Mouse (Mus musculus) hindbrain, embryonic 15.5 days (tissue): ENCODE measurements around the gene Hipk1. TPM values are rescaled to one million over a fixed set of nuclear protein-coding genes. Genes with fewer than 3 reads are reported as not detected.
A peak's percentile ranks its signal among the peaks of the same experiment; 100 is the strongest.

Experiments
- ATAC-seq: fragments of 200-750 bp; cut with Nextera tagmentation; 2 replicates; pipeline ENCODE4 v1.8.0; 2017; ENCODE audit warnings: low read depth, moderate number of reproducible peaks, moderate TSS enrichment; ENCODE audit not compliant: low FRiP score
- H3K27ac ChIP-seq: fragments of 300-500 bp; sonication (generic); replicated peaks from 2 replicates; pipeline ENCODE4 v1.5.1; 2015; ENCODE audit warnings: mild to moderate bottlenecking, inconsistent platforms
- H3K27me3 ChIP-seq: fragments of 300-500 bp; sonication (generic); 2 replicates; pipeline ENCODE4 v1.6.1; 2015; ENCODE audit warnings: control low read depth, inconsistent platforms
- H3K36me3 ChIP-seq: fragments of 300-500 bp; sonication (generic); 2 replicates; pipeline ENCODE4 v1.6.1; 2015; ENCODE audit warnings: control low read depth, inconsistent platforms
- H3K4me1 ChIP-seq: fragments of 300-500 bp; sonication (generic); replicated peaks from 2 replicates; pipeline ENCODE4 v1.6.1; 2015; ENCODE audit warnings: control low read depth, inconsistent platforms
- H3K4me2 ChIP-seq: fragments of 300-500 bp; sonication (generic); 2 replicates; pipeline ENCODE4 v1.6.1; 2015; ENCODE audit warnings: moderate library complexity, mild to moderate bottlenecking, inconsistent platforms
- H3K4me3 ChIP-seq: fragments of 300-500 bp; sonication (generic); 2 replicates; pipeline ENCODE4 v1.5.1; 2015; ENCODE audit warnings: mild to moderate bottlenecking, inconsistent platforms
- H3K9ac ChIP-seq: fragments of 300-500 bp; sonication (generic); 2 replicates; pipeline ENCODE4 v1.6.1; 2015; ENCODE audit warnings: inconsistent platforms
- H3K9me3 ChIP-seq: fragments of 300-500 bp; sonication (generic); 2 replicates; pipeline ENCODE4 v1.6.1; 2016; ENCODE audit warnings: control low read depth, inconsistent platforms
- WGBS: fragments of 180-500 bp; shearing (Covaris S2); methylation state at CpG from one replicate; pipeline ENCODE4 v1.1.7; 2015; 5-methylcytosine and 5-hydroxymethylcytosine counted together
- polyA plus RNA-seq: library from polyadenylated mRNA; unstranded; fragments of >200 nt; fragmentation: Nextera tagmentation; extraction: Ambion mirVana; gene quantifications from 2 replicates; pipeline ENCODE4 v1.2.1, GENCODE M21; 2015

The Hipk1 gene
- polyA plus RNA-seq, 1 experiment from 2014 or later = 11.5 TPM

DNA sequence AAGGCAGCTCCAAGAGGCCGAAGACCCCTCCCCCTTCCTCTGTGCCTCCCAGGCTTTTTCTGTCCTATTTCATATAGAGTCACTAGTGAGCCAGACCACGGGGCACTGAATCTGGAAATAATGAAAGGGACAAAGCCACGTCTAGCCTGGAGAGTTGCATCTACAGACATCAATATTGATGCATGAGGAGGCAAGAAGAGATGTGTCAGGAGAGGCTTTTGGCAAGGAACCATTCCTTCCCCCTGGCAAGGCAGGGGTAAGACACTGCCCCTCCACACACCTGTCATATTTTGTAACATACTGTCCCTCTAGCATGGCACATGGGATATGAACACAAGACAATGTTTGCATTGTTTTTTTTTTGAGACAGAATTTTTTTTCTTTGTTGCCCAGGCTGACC, 64.7 kb downstream of the Hipk1 start:
- Histone ChIP-seq H3K9ac (no peak overlapping the region), H3K27ac (no peak overlapping the region), H3K9me3 (no peaks in the 10 kb centered on the region), H3K36me3 (no peaks in the 10 kb centered on the region), H3K4me2 (no peak overlapping the region), H3K4me1 (peaks cover 3% of the 10 kb centered on the region), H3K4me3 (no peak overlapping the region), H3K27me3 (no peaks in the 10 kb centered on the region)
- ATAC-seq = no peak
- 39% methylated on average over 3 of the region's 3 CpGs for WGBS

DNA sequence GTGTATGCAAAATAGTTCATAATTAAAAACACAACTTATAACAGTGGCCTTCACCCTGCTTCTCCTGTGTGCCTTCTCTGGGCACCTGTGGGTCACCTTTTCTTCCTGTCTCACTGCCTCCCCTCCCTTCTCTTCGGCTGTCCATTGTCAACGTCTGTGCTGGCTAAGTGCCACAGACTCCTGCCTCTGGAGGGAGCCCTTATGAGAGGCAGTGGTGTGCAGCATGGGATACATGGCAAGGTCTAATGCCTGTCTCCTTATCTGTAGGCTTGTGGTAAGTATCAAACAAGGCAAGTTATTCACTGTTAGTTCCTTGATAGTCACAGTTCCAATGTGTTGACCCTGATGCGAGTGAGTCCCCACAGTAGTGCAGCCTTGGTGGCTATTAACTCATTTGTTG, 67.2 kb downstream of the Hipk1 start:
- WGBS = 62% methylated on average over 3 of the region's 3 CpGs
- Histone ChIP-seq H3K36me3 (no peaks in the 10 kb centered on the region), H3K27me3 (no peaks in the 10 kb centered on the region), H3K4me2 (no peak overlapping the region), H3K9ac (no peak overlapping the region), H3K9me3 (no peaks in the 10 kb centered on the region), H3K27ac (no peak overlapping the region), H3K4me1 (peaks cover 3% of the 10 kb centered on the region), H3K4me3 (no peak overlapping the region)
- no peak for ATAC-seq

DNA sequence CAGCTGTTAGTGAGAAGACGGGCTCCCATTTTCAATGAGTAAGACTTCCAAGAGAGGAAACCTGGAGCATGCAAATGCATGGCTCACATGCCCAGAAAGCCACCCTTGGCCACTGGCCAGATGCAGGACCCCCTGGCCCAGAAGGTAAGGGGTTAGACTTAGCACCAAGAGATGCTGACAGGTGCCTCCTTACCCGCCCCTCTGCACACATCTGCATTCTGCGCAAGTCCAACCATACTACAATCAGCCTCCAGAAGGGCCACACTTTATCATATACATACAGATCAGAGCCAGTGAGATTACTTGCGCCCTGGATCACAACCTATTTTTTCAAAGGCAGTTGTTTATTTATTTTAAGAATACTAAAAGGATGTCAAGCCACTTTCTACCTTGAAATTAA, 72.6 kb downstream of the Hipk1 start:
- peaks cover 18% of the 10 kb centered on the region for H3K4me1 ChIP-seq
- WGBS = 81% methylated on average over 4 of the region's 4 CpGs
- no peak overlapping the region for H3K4me2 ChIP-seq
- H3K9me3 ChIP-seq = no peaks in the 10 kb centered on the region
- no peak overlapping the region for H3K9ac ChIP-seq
- no peaks in the 10 kb centered on the region for H3K27me3 ChIP-seq
- no peak overlapping the region for H3K27ac ChIP-seq
- H3K36me3 ChIP-seq = no peaks in the 10 kb centered on the region
- no peak; the same call in 1 of the 2 replicates for ATAC-seq
- no peak overlapping the region for H3K4me3 ChIP-seq

DNA sequence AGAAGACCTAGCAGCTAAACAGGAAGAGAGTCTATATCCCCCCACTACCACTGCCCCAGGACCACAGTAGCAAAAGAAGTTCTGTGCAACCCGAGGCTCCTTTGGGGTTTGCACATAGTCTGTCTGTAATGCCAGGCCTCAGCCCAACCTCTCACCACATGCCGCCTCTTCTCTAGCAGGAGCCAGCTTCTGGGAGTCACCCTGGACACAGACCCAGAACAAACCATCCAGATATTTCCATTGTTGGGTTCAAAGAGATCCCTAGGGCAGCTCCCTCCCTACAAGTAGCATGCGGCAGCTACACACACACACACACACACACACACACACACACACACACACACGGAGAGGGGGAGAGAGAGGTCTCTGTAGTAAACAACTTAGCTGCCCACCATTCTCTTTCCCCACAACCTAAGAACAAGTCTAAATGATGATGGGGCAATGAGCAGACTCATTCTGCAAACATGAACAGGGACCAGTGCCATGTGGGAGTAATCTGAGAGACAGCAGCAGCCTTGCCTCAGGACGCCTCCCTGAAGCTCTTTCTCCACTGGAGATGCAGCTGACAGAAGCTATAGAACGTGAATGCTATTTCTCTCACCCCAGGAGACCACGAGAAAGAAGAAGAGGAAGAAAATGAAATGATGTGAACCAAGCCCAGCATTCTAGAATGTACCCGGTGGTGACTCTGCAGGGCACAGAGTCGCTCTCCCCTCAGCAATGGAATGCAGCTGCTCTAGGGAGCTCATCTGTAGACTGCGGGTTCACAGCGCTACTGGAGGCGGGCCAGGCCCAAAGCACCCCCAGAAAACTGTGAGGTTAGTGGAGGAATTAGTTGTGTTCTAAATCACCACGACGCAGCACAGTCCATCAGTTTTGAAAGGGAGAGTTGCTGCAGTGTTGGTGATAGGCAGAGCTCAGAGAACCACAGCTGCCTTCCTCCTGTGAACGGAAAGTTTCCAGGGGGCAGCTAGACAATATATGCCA, 74.3 kb downstream of the Hipk1 start:
- Histone ChIP-seq H3K9me3 (no peaks in the 10 kb centered on the region), H3K36me3 (no peaks in the 10 kb centered on the region), H3K4me1 (peaks cover 18% of the 10 kb centered on the region), H3K27me3 (no peaks in the 10 kb centered on the region), H3K27ac (0 out of 2 replicates have a peak overlapping the region, but pooled peaks have one; percentile 34), H3K4me3 (no peak overlapping the region), H3K9ac (no peak overlapping the region), H3K4me2 (no peak overlapping the region)
- no peak for ATAC-seq
- 26% methylated on average over 15 of the region's 15 CpGs for WGBS

DNA sequence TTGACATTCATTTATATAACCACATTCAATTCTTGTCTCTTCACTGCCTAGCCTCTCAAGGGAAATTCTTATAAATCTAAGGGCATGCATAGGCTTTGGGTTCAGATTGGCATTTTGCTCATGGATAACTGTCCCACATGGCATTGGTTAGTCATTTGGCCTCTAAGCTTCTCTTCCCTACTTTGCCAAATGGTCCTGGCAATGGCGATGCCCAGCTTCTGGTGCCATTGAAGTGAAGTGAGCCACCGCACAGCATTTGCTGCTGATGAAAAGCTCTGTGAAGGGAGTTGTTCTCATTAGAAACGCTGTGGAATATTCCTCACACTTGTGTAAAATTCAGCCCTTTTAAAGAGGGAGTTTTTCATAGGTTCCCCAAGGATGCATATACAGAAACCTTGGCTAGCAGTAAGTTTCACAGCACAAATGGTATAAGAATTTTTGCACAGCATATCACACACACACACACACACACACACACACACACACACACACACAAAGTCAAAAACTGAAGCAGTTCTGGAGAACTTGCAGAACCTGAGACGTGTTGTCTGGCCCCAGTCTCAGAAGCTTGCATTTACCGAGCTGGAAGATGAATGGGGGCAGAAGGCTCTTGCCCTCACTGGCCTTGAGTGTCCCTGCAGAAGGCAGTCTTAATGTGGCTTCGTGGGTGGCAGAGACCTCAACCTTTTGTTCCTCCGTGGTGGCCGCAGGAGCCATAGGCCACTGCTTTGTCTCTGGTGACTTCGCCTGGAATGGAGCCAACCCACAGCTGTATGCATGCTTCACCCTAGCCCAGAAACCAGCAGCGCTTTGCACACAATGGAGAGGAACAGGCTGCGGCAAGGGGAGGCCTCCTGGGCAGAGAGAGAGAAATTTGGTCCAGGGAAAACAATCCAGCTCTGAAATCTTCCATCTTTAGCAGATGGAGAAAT, 75.3 kb downstream of the Hipk1 start:
- H3K36me3 ChIP-seq = no peaks in the 10 kb centered on the region
- H3K27me3 ChIP-seq = no peaks in the 10 kb centered on the region
- H3K4me3 ChIP-seq = no peak overlapping the region
- H3K4me2 ChIP-seq = no peak overlapping the region
- ATAC-seq = no peak
- peak overlapping the region; percentile 30; the same call in 1 of the 2 replicates for H3K27ac ChIP-seq
- peaks cover 18% of the 10 kb centered on the region for H3K4me1 ChIP-seq
- H3K9me3 ChIP-seq = no peaks in the 10 kb centered on the region
- WGBS = 26% methylated on average over 11 of the region's 11 CpGs
- no peak overlapping the region for H3K9ac ChIP-seq

DNA sequence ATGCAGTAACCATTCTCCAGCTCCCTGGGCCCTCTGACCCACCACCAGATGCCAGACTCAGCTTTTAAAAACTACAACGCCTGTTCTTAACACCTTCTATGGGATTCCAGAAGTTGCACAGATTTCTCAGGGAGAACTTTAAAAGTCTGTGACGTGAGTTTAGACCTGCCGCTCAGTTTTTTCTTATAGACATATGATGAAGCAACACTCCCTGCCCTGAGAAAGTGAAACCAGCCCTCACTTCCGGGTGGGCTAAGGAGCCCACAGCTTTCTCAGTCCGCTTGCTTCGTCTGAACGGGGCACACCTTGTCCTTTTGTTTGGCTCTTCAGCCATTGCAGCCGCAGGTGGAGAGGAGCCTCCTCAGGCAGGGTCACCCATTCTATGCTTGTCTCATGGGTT, 76.4 kb downstream of the Hipk1 start:
- Histone ChIP-seq H3K27me3 (no peaks in the 10 kb centered on the region), H3K4me3 (no peak overlapping the region), H3K9ac (no peak overlapping the region), H3K9me3 (no peaks in the 10 kb centered on the region), H3K27ac (no peak overlapping the region), H3K4me1 (peaks cover 18% of the 10 kb centered on the region), H3K4me2 (no peak overlapping the region), H3K36me3 (no peaks in the 10 kb centered on the region)
- 89% methylated on average over 8 of the region's 8 CpGs for WGBS
- no peak for ATAC-seq

DNA sequence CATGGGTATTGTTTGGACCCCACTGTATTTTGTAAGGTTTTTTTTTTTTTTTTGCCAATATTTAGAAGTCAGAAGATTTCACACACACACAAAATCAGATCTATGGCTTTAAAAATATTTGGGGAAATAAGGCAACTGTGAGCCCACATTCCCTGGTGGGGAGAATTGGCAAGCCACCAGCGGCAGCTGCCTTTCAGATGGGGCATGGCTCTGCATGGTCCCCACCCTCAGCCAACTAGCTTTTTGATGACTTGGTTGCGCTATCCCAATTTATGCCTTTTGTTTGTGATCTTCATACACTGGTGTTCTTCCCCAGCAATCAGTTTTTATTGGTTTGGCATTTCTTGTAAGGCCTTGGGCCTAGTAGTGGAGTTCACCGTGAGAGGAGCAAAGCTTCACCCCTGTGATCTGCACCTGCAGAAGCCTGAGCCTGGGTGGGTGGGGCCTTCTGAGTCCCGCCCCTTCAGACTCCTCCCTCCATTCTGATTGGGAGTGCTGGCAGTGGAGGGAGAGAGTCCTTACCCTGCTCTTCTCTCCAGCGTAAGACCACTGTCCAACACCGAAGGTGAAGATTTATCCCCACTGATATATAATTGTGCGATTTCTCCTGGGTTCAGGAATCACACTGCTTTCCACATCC, 77.0 kb downstream of the Hipk1 start:
- Histone ChIP-seq H3K27me3 (no peaks in the 10 kb centered on the region), H3K9ac (no peak overlapping the region), H3K9me3 (no peaks in the 10 kb centered on the region), H3K27ac (no peak overlapping the region), H3K4me3 (no peak overlapping the region), H3K4me1 (peaks cover 18% of the 10 kb centered on the region), H3K4me2 (no peak overlapping the region), H3K36me3 (no peaks in the 10 kb centered on the region)
- no peak for ATAC-seq
- 67% methylated on average over 7 of the region's 7 CpGs for WGBS

DNA sequence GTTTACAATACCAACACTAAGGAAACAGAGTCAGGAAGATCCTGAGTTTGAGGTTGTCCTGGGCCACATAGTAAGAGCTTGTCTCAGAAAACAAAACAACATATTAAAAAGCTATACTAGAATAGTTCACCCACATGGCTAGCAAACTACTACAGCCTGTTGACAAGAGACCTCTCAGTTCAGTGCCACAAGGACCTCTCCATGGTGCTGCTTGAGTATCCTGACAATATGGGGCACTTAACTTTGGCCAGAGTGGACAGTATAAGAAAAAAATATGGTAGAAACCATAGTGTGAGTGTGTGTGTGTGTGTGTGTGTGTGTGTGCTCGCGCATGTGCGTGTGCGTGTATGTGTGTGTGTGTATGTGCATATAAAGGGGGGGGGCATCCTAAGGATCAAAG, 79.2 kb downstream of the Hipk1 start:
- Histone ChIP-seq H3K27ac (no peak overlapping the region), H3K9ac (no peak overlapping the region), H3K4me1 (peaks cover 11% of the 10 kb centered on the region), H3K4me2 (no peak overlapping the region), H3K9me3 (no peaks in the 10 kb centered on the region), H3K27me3 (no peaks in the 10 kb centered on the region), H3K4me3 (no peak overlapping the region), H3K36me3 (no peaks in the 10 kb centered on the region)
- 96% methylated on average over 4 of the region's 4 CpGs for WGBS
- ATAC-seq = no peak

DNA sequence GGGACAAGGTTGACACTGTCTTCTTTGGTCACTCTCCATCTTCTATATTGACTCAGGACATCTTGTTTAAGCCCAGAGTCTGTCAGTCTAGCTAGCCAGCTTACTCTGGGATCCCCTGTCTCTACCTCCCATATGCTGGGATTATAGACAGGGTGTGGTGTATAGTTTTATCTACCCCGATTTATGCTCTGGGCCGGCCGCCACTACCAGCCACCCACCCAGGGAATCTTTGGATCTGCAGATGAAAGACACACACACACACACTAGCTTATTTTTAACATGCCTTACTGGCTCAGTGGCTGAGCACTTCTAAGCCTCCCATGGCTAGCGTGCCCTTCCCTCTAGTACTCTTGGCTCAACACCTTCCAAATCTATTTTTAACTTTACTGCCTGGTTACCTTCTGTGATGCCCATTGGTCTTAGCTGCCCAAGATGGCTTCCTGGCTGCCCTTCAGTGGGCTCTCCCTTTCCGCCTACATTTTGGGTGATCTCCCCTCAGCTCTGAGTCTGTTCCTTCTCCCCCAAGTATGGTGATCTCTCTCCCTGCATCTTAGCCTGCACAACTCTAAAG, 81.8 kb downstream of the Hipk1 start:
- Histone ChIP-seq H3K27me3 (no peaks in the 10 kb centered on the region), H3K9ac (no peak overlapping the region), H3K36me3 (no peaks in the 10 kb centered on the region), H3K4me2 (no peak overlapping the region), H3K9me3 (no peaks in the 10 kb centered on the region), H3K4me3 (no peak overlapping the region), H3K27ac (no peak overlapping the region), H3K4me1 (no peaks in the 10 kb centered on the region)
- 94% methylated on average over 5 of the region's 5 CpGs for WGBS
- no peak for ATAC-seq

DNA sequence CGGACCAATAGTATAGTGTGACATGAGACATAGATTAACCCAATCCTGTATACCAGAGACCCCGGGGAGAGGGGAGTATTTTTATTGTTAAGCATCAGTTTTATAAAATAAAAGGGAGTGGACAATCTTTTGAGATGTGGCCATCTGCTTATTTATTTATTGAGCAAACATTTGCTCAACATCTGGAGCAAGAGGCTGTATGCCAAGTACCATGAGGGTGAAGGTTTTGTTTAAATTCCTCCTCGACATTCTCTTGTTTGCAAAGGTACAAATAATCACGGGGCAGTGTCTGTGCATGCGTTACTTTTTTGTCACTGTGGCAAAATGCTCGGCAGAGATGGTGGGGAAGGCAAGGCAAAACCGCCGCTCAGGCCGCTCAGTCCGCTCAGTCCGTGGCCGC, 85.9 kb downstream of the Hipk1 start:
- Histone ChIP-seq H3K27ac (no peak overlapping the region), H3K27me3 (no peaks in the 10 kb centered on the region), H3K36me3 (no peaks in the 10 kb centered on the region), H3K4me2 (no peak overlapping the region), H3K4me3 (no peak overlapping the region), H3K9me3 (no peaks in the 10 kb centered on the region), H3K9ac (no peak overlapping the region), H3K4me1 (no peaks in the 10 kb centered on the region)
- no peak for ATAC-seq
- WGBS = 85% methylated on average over 12 of the region's 12 CpGs

DNA sequence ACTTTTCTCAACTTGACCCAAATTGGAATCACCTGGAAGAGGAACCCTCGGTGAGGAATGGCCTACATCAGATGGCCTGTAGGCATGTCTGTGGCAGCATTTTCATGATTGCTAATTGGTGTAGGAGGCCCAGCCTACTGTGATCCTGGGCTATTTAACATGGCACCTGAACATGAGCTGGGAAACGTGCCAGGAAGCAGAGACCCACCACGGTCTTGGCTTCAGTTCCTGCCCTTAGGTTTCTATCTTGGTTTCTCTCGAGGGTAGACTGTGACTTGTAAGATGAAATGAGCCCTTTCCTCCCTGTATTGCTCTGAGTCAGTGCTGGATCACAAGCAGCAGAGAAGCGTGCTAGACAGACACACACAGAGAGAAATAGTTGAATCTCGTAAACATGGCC, 86.7 kb downstream of the Hipk1 start:
- no peaks in the 10 kb centered on the region for H3K4me1 ChIP-seq
- no peak overlapping the region for H3K4me3 ChIP-seq
- H3K4me2 ChIP-seq = no peak overlapping the region
- no peaks in the 10 kb centered on the region for H3K36me3 ChIP-seq
- H3K27me3 ChIP-seq = no peaks in the 10 kb centered on the region
- H3K9ac ChIP-seq = no peak overlapping the region
- 0 out of 2 replicates have a peak, but pooled peaks have one; percentile 19 for ATAC-seq
- no peak overlapping the region for H3K27ac ChIP-seq
- no peaks in the 10 kb centered on the region for H3K9me3 ChIP-seq
- 75% methylated on average over 6 of the region's 6 CpGs for WGBS
